Mouse (Mus musculus) bone marrow, adult 2 months (tissue): ENCODE measurements around the gene Slc2a13.
A peak's percentile ranks its signal among the peaks of the same experiment; 100 is the strongest.

Experiments used
- CTCF ChIP-seq: fragments of 200-500 bp; IDR thresholded peaks from 2 replicates; pipeline ENCODE4 v1.5.1; 2011; ENCODE audit warnings: low read length, control low read depth; ENCODE audit not compliant: control insufficient read depth, insufficient read depth
- POLR2A ChIP-seq: fragments of 200-500 bp; IDR thresholded peaks from 2 replicates; pipeline ENCODE4 v1.6.1; 2011; ENCODE audit warnings: low read depth, mild to moderate bottlenecking, control low read depth, low read length, borderline replicate concordance; ENCODE audit not compliant: control insufficient read depth

DNA sequence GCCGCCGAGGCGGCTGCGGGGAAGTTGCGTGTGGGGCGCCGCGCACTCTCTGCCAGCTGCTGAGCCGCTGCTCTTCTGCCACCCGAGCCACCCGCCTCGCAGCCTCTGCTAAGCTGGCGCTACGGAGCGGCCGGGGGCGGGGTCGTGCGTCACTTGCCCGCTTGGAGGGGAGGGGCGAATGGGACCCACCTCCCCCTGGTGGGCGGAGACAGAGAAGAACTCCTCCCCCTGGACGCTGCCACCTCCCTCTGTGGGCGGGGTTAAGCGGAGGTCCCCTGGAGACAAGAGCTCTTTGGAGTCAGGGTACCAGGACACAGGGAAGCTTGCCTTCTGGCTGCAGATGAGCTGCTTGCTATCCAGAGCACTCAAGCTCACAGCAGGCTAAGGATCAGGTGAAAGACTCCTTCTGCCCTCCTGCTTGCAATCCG is at the start of gene Slc2a13:
- TF ChIP-seq CTCF, result no peak
- 0 out of 2 replicates have a peak, but pooled peaks have one; percentile 5 for TF ChIP-seq POLR2A
